Mouse (Mus musculus): ENCODE data around the gene Hephl1.

Hephl1 gene

DNA sequence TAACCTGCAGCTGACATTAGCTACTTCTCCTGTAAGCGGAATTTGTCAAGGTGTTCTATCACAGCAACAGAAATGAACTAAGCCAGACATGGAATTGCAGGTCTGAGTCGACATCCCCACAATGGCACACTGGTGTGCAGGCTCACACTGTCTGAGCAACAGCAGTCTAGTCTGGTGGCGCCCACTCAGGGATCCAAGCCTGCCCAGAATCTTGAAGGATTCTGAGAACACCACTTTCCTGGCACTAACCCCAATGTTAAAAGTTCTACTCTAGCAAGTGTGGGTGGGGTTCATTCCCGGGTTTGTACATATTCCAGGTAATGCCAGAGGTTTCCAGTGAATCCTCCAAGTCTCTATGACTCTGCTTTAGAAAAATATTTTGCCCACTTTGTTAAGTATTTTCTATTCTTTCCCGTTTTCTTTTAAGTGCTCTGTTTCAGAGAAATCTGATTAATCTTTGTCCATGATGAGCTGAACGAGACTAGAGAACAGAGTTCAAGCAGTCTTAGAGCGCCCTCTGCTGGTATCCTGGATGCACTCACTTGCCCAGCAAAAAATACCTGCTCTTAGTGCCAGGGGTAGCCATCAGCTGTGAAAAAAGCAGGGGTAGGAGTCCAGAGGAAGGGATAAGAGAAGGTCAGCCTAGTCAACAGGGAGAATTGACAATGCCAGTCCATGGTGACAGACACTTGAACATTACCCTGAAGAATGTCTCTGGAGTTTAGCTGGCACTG is 96.5 kb downstream of the Hephl1 start:
- peak; percentile 79 for DNase-seq

DNA sequence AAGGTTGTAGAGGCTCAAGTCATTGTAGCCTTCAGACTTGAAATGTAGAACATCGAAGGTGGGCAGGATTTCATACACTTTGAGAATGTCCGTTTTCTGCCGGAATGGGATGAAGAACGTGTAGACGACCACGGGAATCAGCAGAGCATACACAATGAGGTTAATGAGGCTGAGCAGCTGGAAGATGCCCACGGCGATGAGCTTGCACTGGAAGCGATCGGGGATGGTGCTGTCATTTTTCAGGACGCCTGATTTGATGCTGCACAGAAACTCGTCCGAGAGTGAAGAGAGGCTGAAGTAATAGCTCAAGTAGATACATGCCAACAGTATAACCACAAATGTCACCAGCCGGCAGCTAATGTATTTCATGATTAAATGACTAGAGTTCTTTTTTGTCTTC is 104.3 kb downstream of the Hephl1 start:
- no peak for DNase-seq

DNA sequence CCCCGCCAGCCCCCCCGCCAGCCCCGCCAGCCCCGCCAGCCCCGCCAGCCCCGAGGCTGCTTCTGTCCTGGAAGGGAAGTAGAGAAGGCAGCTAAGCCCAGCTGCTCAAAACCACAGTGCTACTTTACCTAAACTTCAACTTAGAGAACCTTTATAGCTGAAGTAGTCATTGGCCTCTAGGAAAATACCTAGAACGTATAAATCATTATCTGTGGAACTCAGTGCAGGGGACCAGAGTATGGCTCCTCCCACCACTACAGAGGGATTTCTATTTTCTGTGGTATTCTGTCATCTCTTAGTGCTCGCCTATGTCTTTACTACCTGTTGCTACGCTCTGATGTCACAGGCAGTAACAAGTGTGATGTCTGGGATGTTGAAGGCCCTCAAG is 107.6 kb downstream of the Hephl1 start:
- no peak for DNase-seq

DNA sequence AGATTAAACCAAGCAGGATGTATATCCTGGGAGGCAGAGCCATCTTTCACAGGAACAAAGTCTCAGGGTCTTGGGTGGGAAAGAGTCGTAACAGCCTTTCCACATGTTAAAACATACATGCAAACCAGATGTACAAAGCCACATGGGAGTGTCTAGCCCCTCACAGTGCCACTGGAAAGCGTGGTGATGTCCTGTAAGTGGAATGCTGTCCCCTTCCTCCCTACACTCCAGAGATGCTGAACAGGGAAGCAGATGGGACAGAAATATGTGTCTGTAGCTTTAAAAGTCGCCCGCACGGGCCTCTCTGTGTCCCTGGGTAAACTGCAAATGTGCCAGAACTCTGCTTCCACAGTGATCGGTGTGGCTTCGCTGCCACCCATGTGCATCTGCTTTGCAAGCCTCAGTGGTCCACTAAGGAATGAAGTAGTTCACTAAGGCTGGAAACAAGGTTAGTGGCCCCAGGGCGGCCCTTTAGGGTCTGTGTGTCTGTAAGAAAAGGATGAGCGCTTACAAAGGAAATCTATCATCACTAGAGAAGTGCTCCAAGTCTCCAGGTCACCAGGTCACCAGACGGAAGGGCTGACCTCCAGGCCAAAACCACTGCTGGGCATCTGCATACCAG is 108.1 kb downstream of the Hephl1 start:
- no peak for DNase-seq

DNA sequence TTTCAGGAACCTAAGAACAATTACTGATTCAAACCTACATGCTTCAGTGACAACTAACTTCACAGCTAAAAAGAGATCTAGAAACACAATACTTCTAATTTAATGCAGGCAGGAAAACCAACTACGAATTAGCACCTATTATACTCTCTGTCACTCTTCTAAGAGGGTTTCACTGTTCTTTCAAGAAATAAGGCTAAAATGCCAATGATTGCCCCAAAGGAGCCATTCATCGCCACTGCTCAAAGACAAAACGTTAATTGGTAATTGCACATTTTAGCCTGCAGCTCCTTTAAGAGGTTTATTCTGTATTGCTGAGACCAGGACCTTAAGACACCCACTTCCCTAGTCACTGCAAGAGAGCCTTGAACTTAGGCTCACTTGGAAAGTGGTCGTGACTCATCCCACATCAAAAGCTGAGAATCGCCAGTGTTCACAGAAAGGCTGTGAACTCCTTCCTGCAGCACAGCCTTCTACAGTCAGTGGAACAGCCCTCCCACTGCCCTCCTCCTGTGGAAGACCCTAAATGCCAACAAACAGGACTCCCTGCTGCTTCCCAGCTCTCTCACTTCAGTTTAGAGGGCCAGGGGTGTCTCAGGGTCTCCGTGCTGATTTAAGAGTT is 108.8 kb downstream of the Hephl1 start:
- no peak for DNase-seq
